Mouse (Mus musculus) embryo, embryonic 10.5 days (tissue): ENCODE measurements at regions not wholly inside any gene's neighbourhood (a gene's known extent, or its start where the extent isn't known, plus 50 kb on each side); places are given as distances from the start of the nearest gene placed in this dataset.
A peak's percentile ranks its signal among the peaks of the same experiment; 100 is the strongest.

Experiments used
- DNase-seq: peaks from one replicate; pipeline ENCODE4 v3.0.0-alpha.2; 2015; ENCODE audit warnings: low spot score

DNA sequence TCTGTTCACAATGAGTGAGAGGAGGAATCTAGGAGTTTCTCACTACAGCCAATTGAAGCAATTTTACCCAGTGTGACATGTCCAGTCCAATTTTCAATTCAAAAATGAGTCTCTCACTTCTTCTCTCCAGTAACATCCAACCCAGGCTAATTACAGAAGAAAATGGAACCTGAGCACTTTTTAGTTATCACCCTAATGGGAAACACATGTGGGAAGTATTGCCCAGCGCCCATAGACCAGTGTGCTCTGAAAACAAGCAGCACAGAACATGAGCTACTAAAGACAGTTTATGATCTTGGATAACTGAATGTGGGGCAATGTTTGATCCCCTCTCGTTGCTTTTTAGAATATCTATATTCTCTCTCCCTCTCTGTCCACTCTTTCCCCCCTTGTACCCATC, 70.5 kb upstream of the Efemp1 start:
- peak; percentile 44 for DNase-seq

DNA sequence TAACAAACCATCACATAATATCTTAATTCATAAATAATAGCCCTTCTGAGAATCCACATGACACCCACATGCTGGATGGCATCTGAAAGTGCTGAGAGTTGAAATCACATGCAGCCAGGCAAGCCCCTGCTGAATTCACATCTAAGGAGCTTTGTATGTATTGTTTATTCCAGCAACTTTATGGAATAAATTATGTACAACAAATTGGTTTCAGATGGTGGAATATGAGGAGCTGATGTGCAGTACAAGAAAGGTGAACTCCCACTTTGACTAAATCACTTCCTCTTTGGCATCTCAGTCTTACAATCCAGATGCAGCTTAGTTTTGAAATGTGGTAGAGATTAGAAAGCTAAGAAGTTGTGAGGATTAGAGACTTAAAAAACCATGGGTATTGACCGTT, 82.2 kb upstream of the Efemp1 start:
- peak; percentile 9 for DNase-seq

DNA sequence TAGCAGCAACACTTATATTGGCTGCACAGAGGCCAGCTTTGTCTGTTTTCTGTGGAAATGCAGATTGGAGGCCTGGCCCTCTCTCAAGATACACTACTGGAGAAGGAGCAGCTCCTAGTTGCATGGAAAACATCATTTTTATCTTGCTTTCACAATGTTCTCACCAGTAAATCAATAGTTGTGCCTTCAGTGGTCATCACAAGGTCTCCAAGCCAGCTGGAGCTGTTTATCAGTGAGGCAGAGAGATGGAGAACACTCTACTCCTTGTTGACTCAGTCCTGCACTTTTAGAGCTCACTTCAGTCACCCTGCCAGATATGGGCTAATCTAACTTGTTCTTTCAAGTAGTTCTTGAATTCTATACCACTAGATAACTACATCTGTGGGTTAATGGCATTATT, 92.3 kb upstream of the Efemp1 start:
- DNase-seq, result no peak

DNA sequence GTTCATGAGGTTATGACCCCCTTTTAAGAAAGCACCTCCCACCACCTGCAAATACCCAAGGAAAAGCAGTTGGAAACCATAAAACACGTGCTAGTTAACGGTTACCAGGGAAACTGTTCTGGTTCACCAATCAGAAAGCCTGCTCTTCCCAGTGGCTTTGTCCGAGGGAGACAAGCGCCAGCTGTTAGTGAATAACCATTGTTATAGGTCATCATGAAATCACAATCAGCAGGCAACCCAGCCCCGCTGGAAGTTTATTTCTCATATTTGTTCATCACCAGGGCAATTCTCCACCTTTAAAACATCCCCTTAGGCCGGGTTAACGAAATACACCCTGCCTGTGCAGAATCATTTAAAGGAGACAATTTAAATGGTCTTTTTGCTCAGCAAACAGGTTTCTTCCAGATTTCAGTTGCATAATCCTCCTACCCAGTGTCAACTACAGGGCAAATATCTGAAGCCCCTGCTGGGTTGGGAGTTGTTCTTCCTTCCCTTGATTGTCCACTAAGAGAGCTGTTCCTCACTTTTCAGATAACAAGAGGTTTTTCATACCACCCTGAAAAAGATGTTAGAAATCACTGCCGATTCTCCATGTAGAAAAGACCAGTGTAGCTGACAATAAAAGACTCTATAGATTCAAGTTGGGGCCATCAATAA, 117.9 kb upstream of the Efemp1 start:
- DNase-seq, result peak; percentile 91

DNA sequence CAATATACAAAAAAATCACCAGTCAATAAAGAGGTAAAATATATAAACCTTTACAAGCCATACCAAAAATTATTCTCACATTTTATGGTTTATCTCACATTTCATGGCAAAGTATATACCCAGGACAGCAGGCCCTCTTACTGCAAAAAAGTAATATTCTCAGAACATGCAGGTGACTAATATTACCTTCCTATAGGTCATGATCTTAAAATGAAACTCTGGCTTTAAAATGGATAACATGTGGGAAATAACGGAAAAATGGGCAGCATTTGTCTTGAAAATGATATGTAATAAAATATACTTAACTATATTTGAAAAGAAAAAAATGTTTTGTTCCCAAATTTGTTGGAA, 118.4 kb upstream of the Efemp1 start:
- peak; percentile 7 for DNase-seq

DNA sequence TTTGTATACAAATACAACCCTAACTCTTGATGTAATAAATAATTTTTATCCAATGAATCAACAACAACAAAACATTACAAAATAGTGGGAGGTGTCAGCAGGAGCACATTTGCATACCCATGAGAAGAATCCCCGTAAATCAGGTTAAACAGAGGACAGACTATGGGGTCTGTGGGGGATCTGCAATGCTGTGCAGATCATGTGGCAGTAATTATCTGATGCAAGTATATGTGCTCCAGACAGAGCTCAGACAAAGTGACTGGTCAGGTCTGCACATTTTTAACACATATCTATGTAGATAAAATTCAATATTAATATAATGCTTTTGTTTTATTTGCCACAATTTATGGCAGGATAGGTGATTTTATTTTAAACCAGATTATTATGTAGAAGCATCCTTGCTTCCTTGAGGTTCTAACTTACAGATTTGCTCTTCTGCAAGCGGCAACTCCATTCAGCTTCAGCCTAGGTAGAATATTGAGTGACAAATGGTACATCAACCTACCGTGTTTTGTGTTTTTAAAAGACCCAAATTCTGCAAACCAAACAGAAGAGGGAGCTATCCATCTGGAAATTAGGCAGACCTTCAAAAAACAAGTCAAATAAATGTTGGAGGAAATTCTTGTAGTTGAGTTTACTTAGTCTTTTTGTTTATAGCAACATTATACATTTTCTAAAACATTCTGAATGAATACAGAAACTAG, 119.0 kb upstream of the Efemp1 start:
- peak; percentile 53 for DNase-seq

DNA sequence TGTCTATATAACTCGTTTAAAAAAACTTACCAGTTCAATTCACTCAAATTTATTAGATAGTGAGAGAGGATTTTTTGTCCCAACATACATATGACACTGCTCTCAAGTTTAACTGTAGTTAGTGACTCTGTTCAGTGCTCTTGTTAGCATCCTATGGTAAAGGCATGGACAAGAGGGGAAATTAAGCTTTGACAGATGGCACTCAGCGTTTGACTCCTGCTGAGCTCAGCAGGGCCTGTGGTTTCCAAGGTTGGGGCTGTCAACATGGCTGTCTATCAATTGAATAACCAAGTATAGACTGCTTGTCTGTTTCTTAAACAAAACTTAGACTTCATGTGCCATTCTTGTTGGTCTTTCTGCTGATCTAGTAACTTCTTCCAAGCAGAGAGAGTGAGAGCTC, 122.9 kb upstream of the Efemp1 start:
- peak; percentile 16 for DNase-seq

DNA sequence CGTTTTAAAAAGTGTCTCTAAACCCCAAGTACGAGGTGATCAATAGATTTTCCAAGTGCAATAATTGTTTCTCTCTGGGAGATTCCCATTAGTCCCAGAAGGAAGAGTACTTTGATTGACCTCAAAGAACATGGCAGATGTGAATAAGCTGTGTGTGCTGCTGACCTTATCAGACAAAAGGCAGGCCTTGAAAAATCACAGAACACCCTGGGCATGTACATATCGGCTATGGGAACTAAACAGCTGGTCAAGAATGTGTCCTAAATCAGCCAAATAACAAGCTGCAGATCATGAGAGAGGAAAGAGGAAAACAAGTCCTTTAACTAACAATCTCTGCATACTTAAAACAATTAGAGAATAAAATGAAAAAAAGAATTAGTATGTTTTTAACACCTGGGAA, 125.4 kb upstream of the Ccdc85a start:
- DNase-seq, result no peak

DNA sequence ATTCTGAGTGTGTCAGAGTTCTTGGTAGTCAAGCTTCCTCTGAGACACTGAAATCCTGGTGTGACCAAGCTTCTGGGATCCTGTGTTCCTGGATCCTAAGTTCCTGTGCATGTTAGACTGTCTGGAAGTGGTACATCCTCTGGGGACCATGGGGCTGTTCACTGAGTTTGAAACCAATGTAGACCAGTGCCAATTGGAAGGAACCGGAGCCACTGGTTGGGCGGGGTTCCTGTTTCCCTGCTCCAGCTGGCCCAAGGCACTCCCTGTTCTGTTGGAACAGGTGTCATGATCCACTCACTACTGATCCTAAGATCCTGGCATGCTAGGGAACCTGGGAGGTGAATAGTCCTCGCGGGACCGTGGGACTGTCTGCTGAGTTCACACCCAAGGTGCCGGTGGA, 124.3 kb upstream of the Ccdc85a start:
- DNase-seq, result no peak

DNA sequence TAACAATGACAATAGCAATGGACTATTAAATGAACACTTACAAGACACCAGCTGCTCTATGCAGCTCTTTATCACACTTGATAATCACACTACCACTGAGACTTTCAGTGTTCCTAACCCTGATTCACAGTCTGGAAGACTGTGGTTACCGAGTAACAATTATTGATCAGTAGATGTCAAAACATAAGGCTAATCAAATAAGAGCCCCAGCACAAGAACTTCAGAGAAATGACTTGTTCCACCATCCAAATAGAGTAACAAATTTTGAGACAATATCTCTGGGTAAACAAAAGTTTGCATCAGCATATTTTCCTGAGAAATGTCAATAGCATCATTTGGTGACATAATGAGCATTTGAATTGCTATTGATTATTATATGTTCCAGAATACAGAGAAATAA, 118.3 kb upstream of the Ccdc85a start:
- DNase-seq, result no peak

DNA sequence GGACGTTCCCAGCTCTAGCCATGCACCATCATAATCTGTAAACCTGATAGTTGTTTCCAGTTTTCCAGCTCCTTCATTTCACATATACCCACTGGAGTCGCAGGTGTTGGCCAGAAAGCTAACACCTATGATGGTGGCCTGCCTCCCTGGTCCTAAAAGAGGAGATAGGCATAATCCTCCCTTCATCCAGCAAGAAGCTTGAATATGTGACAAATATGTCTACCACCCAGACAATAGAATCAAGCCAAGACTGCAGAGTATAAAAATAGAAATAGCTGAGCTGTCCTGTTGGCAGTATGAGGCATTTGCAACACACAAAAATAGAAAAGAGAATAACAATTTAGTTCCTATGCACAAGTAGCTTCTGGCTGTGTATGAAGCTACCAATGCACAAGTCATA, 117.3 kb upstream of the Ccdc85a start:
- no peak for DNase-seq

DNA sequence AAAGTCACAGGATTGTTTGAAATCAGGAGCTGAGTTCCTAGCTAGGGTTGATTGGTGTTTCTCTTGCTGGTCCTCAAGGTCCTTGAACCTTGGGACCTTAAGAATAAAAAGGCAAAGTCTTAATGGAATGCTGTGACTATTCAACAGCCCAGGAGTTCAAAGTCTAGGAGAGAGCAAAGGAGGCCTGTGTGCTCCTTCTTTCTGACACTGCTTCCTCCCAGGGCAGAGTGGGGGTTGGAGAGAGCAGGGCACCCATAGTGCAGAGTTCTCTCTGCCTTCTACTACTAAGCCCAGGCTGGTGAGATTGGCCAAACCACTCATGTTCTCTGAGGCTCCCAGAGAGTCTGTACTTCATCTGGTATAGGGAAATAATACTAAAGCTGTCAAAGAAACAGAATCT, 115.6 kb upstream of the Ccdc85a start:
- no peak for DNase-seq

DNA sequence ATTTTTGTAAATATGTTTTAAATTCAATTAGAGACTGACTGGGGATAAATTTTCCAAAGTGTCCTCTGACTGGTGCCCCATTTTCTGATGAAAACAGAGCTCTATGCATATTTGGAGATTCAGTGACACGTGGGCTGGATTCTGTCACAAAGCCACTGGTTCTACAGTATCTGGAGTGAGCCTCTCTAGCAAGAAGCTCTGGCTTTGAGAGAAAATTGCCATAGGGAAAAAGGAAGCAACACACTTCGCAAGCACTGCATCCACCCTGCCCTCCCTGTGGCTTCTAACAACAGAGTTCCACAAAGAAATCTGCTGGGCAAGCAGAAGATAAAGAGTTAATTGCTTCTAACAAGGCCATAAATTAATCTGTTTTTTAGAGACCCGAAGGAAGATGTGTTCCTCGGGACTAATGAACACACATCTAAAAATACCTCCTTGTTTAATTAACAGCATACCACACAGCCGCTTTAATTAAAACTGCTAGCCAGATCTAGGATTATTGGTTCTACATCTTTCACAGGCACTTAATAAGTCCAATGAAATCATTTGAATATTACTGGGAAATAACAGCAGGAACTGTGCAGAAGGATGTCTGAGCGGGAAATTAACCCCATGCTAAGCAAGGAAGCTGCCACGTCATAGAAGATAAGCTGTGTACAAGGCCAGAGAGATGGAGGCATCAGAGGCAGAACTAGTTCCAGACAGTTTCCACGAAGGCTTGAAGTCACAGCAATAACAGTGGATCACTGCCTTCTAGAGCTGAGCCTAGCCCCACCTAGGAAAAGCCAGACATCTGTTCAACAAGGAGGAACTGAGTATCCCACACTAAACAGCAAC, 113.7 kb upstream of the Ccdc85a start:
- DNase-seq, result no peak

DNA sequence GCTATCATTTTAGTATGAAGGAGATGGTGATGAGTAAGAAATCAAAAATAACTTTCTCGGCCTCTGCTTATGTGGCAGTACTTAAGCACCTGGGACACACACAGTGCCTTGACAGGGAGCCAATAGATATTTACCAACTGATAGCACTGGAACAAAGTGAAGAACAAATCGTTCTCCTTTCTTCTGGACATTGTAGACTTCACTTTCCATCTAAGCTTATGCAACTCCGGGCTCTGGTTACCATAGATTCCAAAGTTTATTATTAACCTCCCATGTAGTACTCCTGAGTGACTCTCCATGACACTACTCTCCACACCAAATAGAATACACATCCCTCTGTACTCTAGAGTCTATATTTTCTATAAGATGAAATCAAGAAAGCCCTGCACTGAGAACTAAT, 110.9 kb upstream of the Ccdc85a start:
- no peak for DNase-seq

DNA sequence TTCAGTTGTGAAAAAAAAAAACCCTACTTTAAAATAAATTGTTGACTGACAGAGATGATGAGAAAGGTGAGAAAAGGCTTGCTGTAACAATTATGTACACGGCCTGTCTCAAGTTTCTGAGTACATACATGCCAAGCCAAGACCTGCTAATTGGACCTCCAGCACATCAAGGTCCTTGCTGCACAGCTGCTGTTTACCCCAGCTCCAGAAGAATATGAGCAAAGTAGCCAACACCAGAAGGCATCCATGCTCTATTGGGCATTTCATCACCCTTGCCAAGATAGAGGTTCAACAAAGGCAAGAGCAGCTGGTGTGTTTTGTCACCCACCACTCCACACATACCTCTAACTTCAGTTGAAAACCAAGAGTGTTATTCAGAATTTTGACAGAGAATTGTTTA, 109.2 kb upstream of the Ccdc85a start:
- no peak for DNase-seq

DNA sequence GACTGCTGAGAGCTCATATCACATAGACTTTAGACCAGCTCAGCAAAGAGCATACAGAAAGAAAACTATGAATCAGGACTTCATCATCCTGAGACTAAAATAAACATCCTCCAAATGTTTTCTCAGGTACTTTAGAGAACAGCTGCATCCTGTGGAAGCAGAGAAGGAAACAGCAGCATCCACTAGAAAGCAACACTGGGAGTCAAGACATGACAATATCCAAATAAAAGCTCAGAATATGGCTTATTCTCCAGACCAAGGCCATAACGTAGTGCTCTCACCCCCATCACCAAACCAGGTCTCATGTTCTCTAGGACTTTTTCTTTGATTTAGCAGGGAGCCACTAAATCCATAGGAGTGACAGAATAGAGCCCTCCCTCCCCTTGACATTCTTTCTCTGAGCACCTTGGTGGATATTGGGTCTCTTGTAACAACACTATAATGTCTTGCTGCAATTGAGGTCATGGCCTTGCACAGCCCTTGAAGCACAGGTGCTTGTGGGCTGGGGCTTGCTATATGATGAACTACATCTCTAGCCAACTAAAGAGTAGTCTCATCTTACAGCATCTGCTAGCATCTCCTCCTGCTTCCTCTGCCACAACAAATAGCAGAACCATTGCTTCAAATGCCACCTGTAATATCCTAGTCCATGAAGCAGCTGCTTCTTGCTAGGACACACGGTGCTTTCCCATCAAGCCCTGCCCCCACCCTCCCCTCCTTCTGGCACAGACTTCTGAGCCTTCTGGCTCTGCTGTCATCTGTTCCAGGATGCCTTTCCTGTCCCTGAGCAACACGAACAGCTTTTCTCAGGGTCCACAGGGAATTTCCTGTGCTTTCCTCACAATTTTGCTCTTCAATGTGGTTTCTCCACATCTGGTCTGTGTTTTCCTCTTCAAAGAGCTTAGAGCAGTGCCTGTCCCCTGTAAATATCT, 108.4 kb upstream of the Ccdc85a start:
- DNase-seq, result peak; percentile 70

DNA sequence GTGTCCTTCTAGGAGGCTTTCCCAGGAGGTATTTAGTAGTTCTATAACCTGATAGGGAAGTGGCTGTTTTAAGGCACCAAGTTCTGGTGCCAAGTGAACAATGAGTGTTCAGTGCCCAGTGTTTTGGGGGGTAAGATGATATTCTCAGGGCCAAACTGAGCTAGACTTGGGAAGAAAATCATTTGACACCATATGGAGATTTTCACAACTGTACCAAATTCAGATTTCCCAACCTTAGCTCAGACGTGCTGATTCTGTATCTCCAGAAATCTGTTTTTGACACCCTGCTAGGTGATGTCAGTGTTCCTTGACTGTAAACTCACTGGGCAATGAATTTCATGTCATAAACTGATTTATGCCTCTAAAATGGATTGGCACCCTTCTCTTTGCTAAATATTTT, 104.3 kb upstream of the Ccdc85a start:
- no peak for DNase-seq

DNA sequence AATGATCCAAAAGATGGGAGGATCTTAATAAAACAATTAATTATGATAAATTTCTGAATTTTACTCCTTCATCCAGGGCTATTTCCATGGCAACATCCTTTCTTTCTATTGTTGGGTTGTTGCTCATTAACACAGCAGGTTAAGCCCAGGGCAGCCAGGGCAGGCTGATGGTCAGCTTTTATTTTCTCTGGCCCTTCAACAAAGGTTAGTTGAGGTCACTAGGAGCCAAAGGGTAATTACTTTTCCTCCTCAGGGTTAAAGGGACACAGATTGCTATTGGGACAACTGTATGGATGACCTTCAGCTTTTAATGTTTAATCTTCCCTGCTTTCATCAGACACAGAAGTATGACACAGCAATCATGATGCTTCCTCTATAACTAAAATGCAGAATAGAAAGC, 101.3 kb upstream of the Ccdc85a start:
- peak; percentile 69 for DNase-seq

DNA sequence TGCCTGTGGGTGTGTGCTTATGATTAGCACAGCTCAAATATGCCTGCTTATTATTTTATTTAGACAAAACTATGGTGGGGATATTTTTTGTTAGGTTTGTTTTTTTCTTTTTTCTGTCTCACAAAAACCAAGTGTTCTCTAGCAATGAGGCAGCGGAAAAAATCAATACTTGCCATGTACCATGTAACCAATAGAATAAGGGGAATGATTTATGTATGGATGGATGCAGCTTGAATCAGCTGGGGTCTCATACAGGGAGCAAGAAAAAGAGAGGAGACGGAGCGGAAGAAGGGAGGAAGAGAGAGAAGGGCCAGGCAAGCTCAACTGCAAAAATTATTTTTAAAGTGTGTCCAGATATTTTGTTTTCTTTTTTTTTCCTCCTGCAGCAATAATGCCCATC, 97.2 kb upstream of the Ccdc85a start:
- DNase-seq, result no peak

DNA sequence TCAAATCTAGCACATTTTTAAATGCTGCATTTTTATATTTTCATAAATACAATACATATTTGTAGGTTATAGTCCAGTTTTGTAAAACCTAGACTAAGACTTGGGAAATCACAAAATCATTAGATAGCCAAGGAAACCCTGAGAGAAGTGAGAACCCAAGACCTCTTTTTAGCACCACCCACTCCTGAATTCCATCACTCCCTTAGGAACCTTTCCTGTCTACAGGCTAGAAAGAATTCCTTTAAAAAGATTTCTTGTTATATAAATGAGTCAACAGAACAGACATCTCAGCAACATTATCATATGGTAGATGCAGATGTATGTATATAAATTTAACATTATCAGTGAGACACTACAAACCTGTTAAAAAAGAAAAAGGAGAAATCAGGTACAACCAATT, 86.6 kb upstream of the Ccdc85a start:
- no peak for DNase-seq

DNA sequence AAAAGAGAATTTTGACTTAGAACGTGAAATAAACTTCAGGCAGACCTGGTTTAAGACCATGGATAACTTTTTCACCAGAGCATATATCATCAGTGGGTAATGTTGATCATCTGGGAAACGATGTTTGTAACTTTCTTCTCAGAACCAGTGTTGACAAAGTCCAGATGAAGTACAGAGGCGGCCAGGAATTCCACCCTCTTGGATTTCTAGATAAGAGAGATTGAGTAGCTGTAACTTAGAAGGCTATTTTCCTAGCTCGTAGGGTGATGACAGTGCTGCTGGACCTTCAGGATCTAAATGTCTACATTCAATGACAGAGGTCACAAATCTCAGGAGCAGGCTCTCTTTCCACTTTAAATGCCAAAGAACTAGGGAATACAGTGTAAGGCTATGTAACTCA, 85.2 kb upstream of the Ccdc85a start:
- no peak for DNase-seq

DNA sequence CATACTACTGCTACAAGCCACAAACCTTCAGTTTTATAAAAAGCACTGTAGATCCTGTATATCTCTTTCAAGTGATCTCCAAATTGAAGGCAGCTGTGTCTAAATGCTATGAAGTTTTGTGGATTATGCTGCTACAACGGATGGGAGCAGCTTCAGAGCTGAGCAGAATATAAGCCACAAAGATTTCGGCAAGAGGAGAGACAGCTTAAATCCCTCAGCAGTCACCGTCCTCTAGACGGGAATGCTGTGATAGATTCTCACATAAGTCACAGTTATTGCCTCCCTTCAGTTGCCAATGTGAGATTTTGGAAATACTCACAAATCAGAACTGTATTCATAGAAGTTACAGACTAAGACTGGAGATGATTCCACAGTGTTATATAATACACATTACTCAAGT, 76.3 kb upstream of the Ccdc85a start:
- no peak for DNase-seq
